Mouse (Mus musculus) forebrain, embryonic 14.5 days (tissue): ENCODE results near the gene A430005L14Rik. TPM values are rescaled to one million over a fixed set of nuclear protein-coding genes. Genes with fewer than 3 reads are reported as not detected.
A peak's percentile ranks its signal among the peaks of the same experiment; 100 is the strongest.

ENCODE experiments used
- ATAC-seq: fragments of 200-750 bp; cut with Nextera tagmentation; 2 replicates; pipeline ENCODE4 v1.8.0; 2017; ENCODE audit warnings: mild to moderate bottlenecking, moderate library complexity
- DNase-seq: peaks from one replicate; pipeline ENCODE4 v3.0.0-alpha.2; 2015; ENCODE audit warnings: low spot score
- H3K27ac ChIP-seq: fragments of 300-500 bp; sonication (generic); 2 replicates; pipeline ENCODE4 v1.5.1; 2014; ENCODE audit warnings: low read depth, mild to moderate bottlenecking, control low read depth, low read length, moderate library complexity
- H3K27me3 ChIP-seq: fragments of 300-500 bp; sonication (generic); replicated peaks from 2 replicates; pipeline ENCODE4 v1.6.1; 2014; ENCODE audit warnings: low read length, control low read depth, mixed read lengths; ENCODE audit not compliant: control insufficient read depth, insufficient read depth
- H3K36me3 ChIP-seq: fragments of 300-500 bp; sonication (generic); 2 replicates; pipeline ENCODE4 v1.6.1; 2014; ENCODE audit warnings: low read length, control low read depth; ENCODE audit not compliant: control insufficient read depth, insufficient read depth
- H3K4me1 ChIP-seq: fragments of 300-500 bp; sonication (generic); 2 replicates; pipeline ENCODE4 v1.6.1; 2014; ENCODE audit warnings: antibody characterized with exemption, low read length, control low read depth; ENCODE audit not compliant: control insufficient read depth, insufficient read depth
- H3K4me2 ChIP-seq: fragments of 300-500 bp; sonication (generic); 2 replicates; pipeline ENCODE4 v1.6.1; 2014; ENCODE audit warnings: mild to moderate bottlenecking, control low read depth, low read length
- H3K4me3 ChIP-seq: fragments of 300-500 bp; sonication (generic); 2 replicates; pipeline ENCODE4 v1.5.1; 2014; ENCODE audit warnings: low read depth, low read length, control low read depth
- H3K9ac ChIP-seq: fragments of 300-500 bp; sonication (generic); 2 replicates; pipeline ENCODE4 v1.6.1; 2014; ENCODE audit warnings: mild to moderate bottlenecking, low read length, control low read depth, moderate library complexity
- H3K9me3 ChIP-seq: fragments of 300-500 bp; sonication (generic); replicated peaks from 2 replicates; pipeline ENCODE4 v1.6.1; 2016; ENCODE audit warnings: low read length, control low read depth, mixed read lengths; ENCODE audit not compliant: control insufficient read depth
- WGBS: fragments of 180-500 bp; shearing (Covaris S2); extraction: QIAGEN DNeasy Blood & Tissue Kit; methylation state at CpG from one replicate; pipeline ENCODE4 v1.1.7; 2014; 5-methylcytosine and 5-hydroxymethylcytosine counted together
- polyA plus RNA-seq: library from polyadenylated mRNA; unstranded; fragments of >200 nt; fragmentation: Nextera tagmentation; extraction: Ambion mirVana; gene quantifications from 2 replicates; pipeline ENCODE4 v1.2.1, GENCODE M21; 2014

The A430005L14Rik gene
- polyA plus RNA-seq, 1 experiment from 2014 or later: 78.3 TPM

DNA sequence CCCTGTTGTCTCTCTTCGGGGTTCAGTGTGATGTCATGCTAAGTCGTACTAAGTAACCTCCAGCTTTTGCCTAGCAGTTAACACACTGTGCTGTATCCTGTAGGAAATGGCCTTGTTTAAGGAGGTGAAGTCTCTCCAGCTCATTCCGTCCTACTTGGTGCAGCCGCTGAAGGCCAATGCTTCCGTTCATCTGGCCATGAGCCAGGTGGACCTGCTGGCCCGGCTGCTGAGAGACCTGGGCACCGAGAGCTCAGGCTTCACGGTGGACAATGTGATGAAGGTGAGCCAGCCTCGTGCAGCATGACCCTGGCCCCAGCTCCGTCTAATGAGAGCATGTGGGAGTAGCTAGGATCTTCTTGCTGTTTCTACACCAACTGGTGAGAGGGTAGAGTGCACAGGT lies 35.7 kb downstream of the A430005L14Rik start:
- Histone ChIP-seq H3K27ac (no peak overlapping the region), H3K4me1 (no peaks in the 10 kb centered on the region), H3K4me3 (no peak overlapping the region), H3K4me2 (no peak overlapping the region), H3K36me3 (peaks cover 92% of the 10 kb centered on the region), H3K27me3 (no peaks in the 10 kb centered on the region), H3K9me3 (no peaks in the 10 kb centered on the region), H3K9ac (no peak overlapping the region)
- 91% methylated on average over 10 of the region's 10 CpGs for WGBS
- DNase-seq (no peak), ATAC-seq (no peak)

- no peak overlapping the region for H3K4me3 ChIP-seq
- no peaks in the 10 kb centered on the region for H3K9me3 ChIP-seq
- no peak for DNase-seq
- no peak overlapping the region for H3K27ac ChIP-seq
- no peaks in the 10 kb centered on the region for H3K27me3 ChIP-seq
- ATAC-seq: no peak
- no peak overlapping the region for H3K4me2 ChIP-seq
- no peak overlapping the region for H3K9ac ChIP-seq
- H3K4me1 ChIP-seq: no peaks in the 10 kb centered on the region
- H3K36me3 ChIP-seq: peaks cover 92% of the 10 kb centered on the region
- WGBS: 91% methylated on average over 8 of the region's 8 CpGs
Observed at GRCm38 (mm10) chr4:153993505-153993904, 36.5 kb downstream of the A430005L14Rik start.

DNA sequence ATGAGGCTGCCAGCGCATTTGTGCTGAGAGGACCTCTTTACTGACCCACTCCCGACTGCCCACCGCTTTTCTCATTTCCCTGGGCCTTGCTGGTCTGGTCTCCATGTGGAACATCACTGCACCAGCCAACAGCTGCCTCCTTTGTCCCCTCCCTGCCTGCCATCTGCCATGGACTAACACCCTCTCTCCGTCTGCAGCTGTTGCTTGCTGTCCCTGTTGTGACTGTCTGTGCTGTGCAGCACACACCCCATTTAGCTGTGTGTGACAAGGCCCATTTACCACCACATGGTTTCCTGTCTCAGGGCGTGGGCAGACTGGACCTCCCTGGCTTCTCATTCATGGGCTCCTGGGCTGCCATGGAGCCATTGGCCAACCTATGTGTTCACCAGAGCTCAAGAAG lies 48.5 kb downstream of the A430005L14Rik start:
- Histone ChIP-seq H3K36me3 (peaks cover 59% of the 10 kb centered on the region), H3K27me3 (no peaks in the 10 kb centered on the region), H3K9me3 (no peaks in the 10 kb centered on the region), H3K4me1 (no peaks in the 10 kb centered on the region), H3K4me3 (no peak overlapping the region), H3K27ac (no peak overlapping the region), H3K4me2 (no peak overlapping the region), H3K9ac (no peak overlapping the region)
- DNase-seq (no peak), ATAC-seq (no peak)
- WGBS: 89% methylated on average over 5 of the region's 5 CpGs

DNA sequence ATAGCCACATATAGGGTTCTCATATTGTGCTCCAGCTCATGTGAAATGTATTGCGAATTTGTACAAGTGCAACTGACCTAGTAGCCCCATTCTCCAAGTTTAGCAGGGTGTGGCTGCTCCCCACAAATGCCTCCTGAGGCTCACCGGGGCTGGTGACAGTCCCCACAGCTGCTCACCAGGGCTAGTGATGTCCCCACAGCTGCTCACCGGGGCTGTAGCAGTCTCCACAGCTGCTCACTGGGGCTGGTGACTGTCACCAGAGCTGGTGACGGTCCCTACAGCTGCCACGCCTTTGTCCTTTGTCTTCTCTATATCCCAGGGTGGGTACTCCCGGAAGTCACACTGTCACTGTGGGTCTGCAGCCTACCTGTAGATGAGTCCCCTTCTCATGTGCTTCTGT lies 49.2 kb downstream of the A430005L14Rik start:
- Histone ChIP-seq H3K4me2 (no peak overlapping the region), H3K36me3 (peaks cover 59% of the 10 kb centered on the region), H3K4me1 (no peaks in the 10 kb centered on the region), H3K9ac (no peak overlapping the region), H3K4me3 (no peak overlapping the region), H3K9me3 (no peaks in the 10 kb centered on the region), H3K27me3 (no peaks in the 10 kb centered on the region), H3K27ac (no peak overlapping the region)
- DNase-seq (no peak), ATAC-seq (no peak)
- 94% methylated on average over 6 of the region's 6 CpGs for WGBS

DNA sequence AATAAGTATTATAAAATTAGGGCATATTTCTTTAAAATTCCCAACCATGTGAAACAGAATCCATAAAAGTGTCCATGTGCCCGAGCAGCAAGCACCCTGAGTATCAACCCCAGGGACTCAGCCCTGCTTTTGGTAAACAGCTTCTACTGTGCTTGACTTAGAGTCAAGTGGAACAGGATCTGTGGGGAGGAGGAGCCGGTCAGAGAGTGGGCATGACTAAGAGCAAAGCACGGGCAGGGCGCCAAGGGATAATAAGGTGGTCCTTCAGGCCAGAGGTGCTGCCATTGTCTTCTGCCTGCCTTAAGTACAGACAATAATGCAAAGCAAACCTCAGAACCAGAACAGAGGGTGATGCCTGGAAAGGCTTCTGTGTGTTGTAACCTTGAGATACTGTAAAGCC lies 50.7 kb downstream of the A430005L14Rik start:
- H3K27me3 ChIP-seq: no peaks in the 10 kb centered on the region
- H3K4me1 ChIP-seq: peaks cover 3% of the 10 kb centered on the region
- no peaks in the 10 kb centered on the region for H3K9me3 ChIP-seq
- no peak overlapping the region for H3K9ac ChIP-seq
- H3K36me3 ChIP-seq: peaks cover 48% of the 10 kb centered on the region
- ATAC-seq: no peak
- no peak for DNase-seq
- WGBS: 69% methylated on average over 4 of the region's 4 CpGs
- H3K4me2 ChIP-seq: no peak overlapping the region
- H3K4me3 ChIP-seq: no peak overlapping the region
- no peak overlapping the region for H3K27ac ChIP-seq

DNA sequence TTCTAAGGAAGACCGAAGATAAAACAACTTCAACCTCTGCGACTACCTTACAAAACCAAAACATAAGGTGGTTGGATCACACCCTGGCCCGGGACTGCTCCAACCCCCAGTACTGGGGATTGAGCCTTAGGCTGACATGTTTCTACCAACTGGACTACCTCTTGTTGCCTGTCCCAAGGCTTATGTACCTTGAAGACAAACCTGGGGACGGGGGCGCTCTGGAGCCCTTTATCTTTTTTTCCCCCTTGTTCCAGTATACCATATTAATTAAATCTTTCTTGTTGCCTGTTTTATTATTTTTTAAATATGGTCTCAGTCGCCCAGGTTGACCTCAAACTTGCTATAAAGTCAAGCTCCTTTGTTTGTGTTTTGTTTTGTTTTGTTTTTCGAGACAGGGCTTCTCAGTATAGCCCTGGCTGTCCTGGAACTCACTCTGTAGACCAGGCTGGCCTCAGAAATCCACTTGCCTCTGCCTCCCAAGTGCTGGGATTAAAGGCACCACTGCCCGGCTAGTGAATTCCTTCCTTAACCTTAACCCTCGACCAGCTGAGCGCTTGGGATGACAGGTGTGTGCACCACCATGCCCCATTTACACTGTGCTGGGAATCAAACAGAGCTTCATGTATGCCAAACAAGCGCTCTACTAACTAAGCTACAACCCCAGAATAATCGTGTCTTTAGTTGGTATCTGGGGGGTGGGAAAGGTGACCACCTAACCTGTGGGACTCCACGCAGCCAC lies 54.0 kb downstream of the A430005L14Rik start:
- DNase-seq (no peak), ATAC-seq (peak; percentile 60; the same call in 1 of the 2 replicates)
- Histone ChIP-seq H3K9ac (peak overlapping the region; percentile 93), H3K4me2 (peak overlapping the region; percentile 99), H3K27ac (0 out of 2 replicates have a peak overlapping the region, but pooled peaks have one; percentile 17), H3K4me1 (peaks cover 11% of the 10 kb centered on the region), H3K27me3 (no peaks in the 10 kb centered on the region), H3K4me3 (peak overlapping the region; percentile 98), H3K36me3 (peaks cover 35% of the 10 kb centered on the region), H3K9me3 (no peaks in the 10 kb centered on the region)
- 28% methylated on average over 13 of the region's 13 CpGs for WGBS

Other genes starting within 250 kb of the A430005L14Rik start
- 7.4 and 8.6 TPM in 2 replicates for gene Dffb, start 17.9 kb downstream of the A430005L14Rik start, polyA plus RNA-seq
- gene Cep104, start 18.0 kb downstream of the A430005L14Rik start, polyA plus RNA-seq: 13.2 and 16.8 TPM in 2 replicates
- 8.4 and 9.2 TPM in 2 replicates for gene Lrrc47, start 54.5 kb downstream of the A430005L14Rik start, polyA plus RNA-seq
- gene Smim1, start 69.0 kb downstream of the A430005L14Rik start, polyA plus RNA-seq: 3.9 and 4.2 TPM in 2 replicates
- gene Ccdc27, start 85.4 kb downstream of the A430005L14Rik start, polyA plus RNA-seq: not detected in 2 replicates
- gene Trp73, start 183.0 kb downstream of the A430005L14Rik start, polyA plus RNA-seq: 4.6 and 5.4 TPM in 2 replicates
- 64.2 and 69.7 TPM in 2 replicates for gene Wrap73, start 185.1 kb downstream of the A430005L14Rik start, polyA plus RNA-seq
- 184 and 194 TPM in 2 replicates for gene Tprgl, start 203.4 kb downstream of the A430005L14Rik start, polyA plus RNA-seq
- 4.6 and 7.7 TPM in 2 replicates for gene Megf6, start 213.5 kb downstream of the A430005L14Rik start, polyA plus RNA-seq